Mouse (Mus musculus) right cerebral cortex, postnatal 36 days (tissue): ENCODE measurements around the gene Myt1.
A peak's percentile ranks its signal among the peaks of the same experiment; 100 is the strongest.
"Not testable (repeated sequence)": the region's sequence is repeated elsewhere in the genome, so short reads cannot be mapped to it uniquely, and the experiment has no call there.

Source experiments
- DNase-seq, 2 experiments: peaks; one replicate each; pipeline ENCODE4 v3.0.0; 2022; ENCODE audit warnings: low spot score in 2 of 2, mixed read lengths in 1 of 2

The Myt1 gene

GRCm38 (mm10) chr2:181777715-181778114 lies 14.6 kb downstream of the Myt1 start:
- DNase-seq: no peak

- DNase-seq: no peak
These were observed 18.3 kb downstream of the Myt1 start for GRCm38 (mm10) chr2:181781421-181781820.

GRCm38 (mm10) chr2:181787852-181788251 lies 24.7 kb downstream of the Myt1 start:
- DNase-seq: no peak

- no peak for DNase-seq
These were observed 26.3 kb downstream of the Myt1 start for GRCm38 (mm10) chr2:181789396-181789795.

GRCm38 (mm10) chr2:181793186-181793585 lies 30.1 kb downstream of the Myt1 start:
- DNase-seq: not testable (repeated sequence)

GRCm38 (mm10) chr2:181795641-181796130 lies 32.6 kb downstream of the Myt1 start:
- peak in 1 of 2 experiments; percentile 8 for DNase-seq

- no peak for DNase-seq
These were observed 34.5 kb downstream of the Myt1 start for GRCm38 (mm10) chr2:181797672-181798071.

- no peak for DNase-seq
These were observed 66.0 kb downstream of the Myt1 start for GRCm38 (mm10) chr2:181829032-181829650.

GRCm38 (mm10) chr2:181832745-181833144 lies 69.6 kb downstream of the Myt1 start:
- no peak for DNase-seq

- peak; percentile 91 for DNase-seq
These were observed 74.5 kb downstream of the Myt1 start, which contains the start of gene Pcmtd2 for GRCm38 (mm10) chr2:181837372-181838292. Gene Pcmtd2 (plus strand): TSS chr2:181837854.

- no peak for DNase-seq
These were observed 75.2 kb downstream of the Myt1 start for GRCm38 (mm10) chr2:181838293-181838680.

GRCm38 (mm10) chr2:181845709-181846394 lies 82.7 kb downstream of the Myt1 start:
- no peak for DNase-seq

GRCm38 (mm10) chr2:181863791-181864535 lies 100.8 kb downstream of the Myt1 start, which contains the start of gene Polr3k:
Gene Polr3k (plus strand): TSS chr2:181864337.
- DNase-seq: peak; percentile 98

- DNase-seq: no peak
These were observed 101.4 kb downstream of the Myt1 start for GRCm38 (mm10) chr2:181864536-181864860.

GRCm38 (mm10) chr2:181866931-181867330 lies 103.8 kb downstream of the Myt1 start:
- DNase-seq: peak; percentile 53 to 68

GRCm38 (mm10) chr2:181871039-181871438 lies 107.9 kb downstream of the Myt1 start:
- DNase-seq: no peak
